Mouse (Mus musculus): ENCODE measurements around the gene Mef2d. TPM values are rescaled to one million over a fixed set of nuclear protein-coding genes. Genes with fewer than 3 reads are reported as not detected.

The Mef2d gene
- total RNA-seq, 2 experiments from 2014 or later = 173 to 184 TPM

- intact Hi-C loops (cut with DNase I) = loop anchor here (10.0 kb wide), 1 partner anchor 348 kb away; no protein-coding TSS in a partner anchor
- TF ChIP-seq CTCF (IDR thresholded peaks at IDR 0.05) = no peak
- Histone ChIP-seq H3K4me3 (peak overlapping the region; percentile 95), H3K27ac (peak overlapping the region; percentile 100)
- no peak for DNase-seq
Observed at GRCm38 (mm10) chr3:88146376-88147112, 4.4 kb downstream of the Mef2d start.

GRCm38 (mm10) chr3:88147444-88147843 lies 5.3 kb downstream of the Mef2d start:
- Histone ChIP-seq H3K27ac (peak overlapping the region; percentile 100), H3K4me3 (peak overlapping the region; percentile 95)
- DNase-seq = peak; percentile 62
- TF ChIP-seq CTCF (IDR thresholded peaks at IDR 0.05) = no peak
- intact Hi-C loops (cut with DNase I) = loop anchor here (10.0 kb wide), 1 partner anchor 347 kb away; no protein-coding TSS in a partner anchor

DNA sequence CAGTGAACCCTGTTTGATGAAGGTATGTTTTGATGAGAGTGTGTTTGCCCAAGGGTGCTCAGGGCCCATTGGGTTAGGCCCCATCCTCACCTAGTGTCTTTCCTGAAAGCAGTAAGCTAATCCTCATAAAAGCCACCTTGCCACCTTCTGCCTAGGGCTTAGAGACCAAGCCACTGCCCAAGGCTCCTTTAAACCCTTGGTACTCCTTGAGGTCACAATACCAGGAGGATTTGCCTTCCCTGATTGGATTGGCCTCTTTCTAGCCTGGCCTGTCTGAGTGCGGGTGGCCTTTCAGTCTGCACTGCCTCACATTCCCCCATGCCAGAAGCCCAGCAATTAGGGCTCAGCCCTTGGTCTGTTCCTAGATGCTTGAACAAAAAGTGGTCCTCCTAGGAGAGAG lies 5.7 kb downstream of the Mef2d start:
- intact Hi-C loops (cut with DNase I) = loop anchor here (10.0 kb wide), 1 partner anchor 347 kb away; no protein-coding TSS in a partner anchor
- TF ChIP-seq CTCF (IDR thresholded peaks at IDR 0.05) = no peak
- peak; percentile 22 for DNase-seq
- peak overlapping the region; percentile 100 for H3K27ac ChIP-seq
- peak overlapping the region; percentile 95 for H3K4me3 ChIP-seq

- peak overlapping the region; percentile 95 for H3K4me3 ChIP-seq
- H3K27ac ChIP-seq = peak overlapping the region; percentile 100
- no peak for DNase-seq
- no peak for TF ChIP-seq CTCF (IDR thresholded peaks at IDR 0.05)
- intact Hi-C loops (cut with DNase I) = loop anchor here (10.0 kb wide), 1 partner anchor 346 kb away; no protein-coding TSS in a partner anchor
Observed at GRCm38 (mm10) chr3:88148354-88148753, 6.2 kb downstream of the Mef2d start.

GRCm38 (mm10) chr3:88148776-88149509 lies 6.8 kb downstream of the Mef2d start:
- H3K27ac ChIP-seq = peak overlapping the region; percentile 100
- no peak for TF ChIP-seq CTCF (IDR thresholded peaks at IDR 0.05)
- DNase-seq = peak; percentile 83
- H3K4me3 ChIP-seq = peak overlapping the region; percentile 95
- intact Hi-C loops (cut with DNase I) = loop anchor here (10.0 kb wide), 1 partner anchor 346 kb away; no protein-coding TSS in a partner anchor

- TF ChIP-seq CTCF (IDR thresholded peaks at IDR 0.05) = no peak
- peak overlapping the region; percentile 95 for H3K4me3 ChIP-seq
- intact Hi-C loops (cut with DNase I) = loop anchor here (10.0 kb wide), 1 partner anchor 345 kb away; no protein-coding TSS in a partner anchor
- H3K27ac ChIP-seq = peak overlapping the region; percentile 100
- DNase-seq = no peak
Observed at GRCm38 (mm10) chr3:88149510-88149974, 7.4 kb downstream of the Mef2d start.

DNA sequence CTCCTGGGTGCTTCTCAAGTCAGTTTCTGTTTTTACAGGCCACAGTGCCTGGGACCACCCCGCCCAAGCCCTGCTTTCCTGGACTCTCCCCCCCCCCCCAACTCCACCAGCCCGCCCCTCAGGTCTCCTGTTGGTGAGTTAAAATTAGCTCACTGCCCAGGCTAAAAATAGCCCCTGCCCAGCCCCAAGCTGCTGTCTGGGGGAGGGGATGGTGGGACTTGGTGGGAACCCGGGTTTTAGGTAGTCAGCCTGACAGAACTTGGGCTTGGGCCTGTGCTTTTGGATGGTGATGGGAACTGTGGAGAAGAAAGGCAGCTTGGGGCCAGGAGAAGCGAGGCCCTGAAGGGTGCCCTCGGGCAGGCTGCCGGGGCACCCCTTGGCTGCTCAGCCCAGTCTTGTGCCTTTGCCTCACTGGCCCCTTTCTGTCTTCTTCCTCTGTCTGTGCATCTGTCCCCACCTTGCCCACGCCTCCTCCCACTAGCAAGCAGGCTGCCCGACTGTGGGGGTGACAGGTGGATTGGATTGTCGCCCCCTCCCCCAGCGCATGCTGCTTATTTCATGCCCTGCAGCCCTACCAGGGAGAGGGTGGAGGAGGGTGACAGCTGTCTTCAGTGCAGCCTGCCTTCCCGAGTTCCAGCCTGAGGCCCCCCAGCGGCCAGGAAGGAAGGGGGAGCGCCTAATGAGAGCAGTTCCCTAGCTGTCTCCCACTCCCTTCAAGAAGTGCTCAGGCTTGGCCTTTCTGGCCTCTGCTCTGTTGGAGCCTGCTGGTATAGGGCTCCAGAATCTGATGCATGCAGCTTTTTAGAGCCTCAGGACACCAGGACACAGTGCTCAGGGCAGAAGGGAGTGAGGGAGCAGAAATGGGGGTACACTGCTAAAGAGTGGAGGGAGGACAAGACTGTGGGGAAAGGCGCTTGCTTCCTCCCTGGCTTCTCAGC lies 8.2 kb downstream of the Mef2d start:
- Histone ChIP-seq H3K4me3 (peak overlapping the region; percentile 95), H3K27ac (peak overlapping the region; percentile 100)
- peak; percentile 52 for TF ChIP-seq CTCF (IDR thresholded peaks at IDR 0.05)
- intact Hi-C loops (cut with DNase I) = no loop called here
- DNase-seq = peak; percentile 83

DNA sequence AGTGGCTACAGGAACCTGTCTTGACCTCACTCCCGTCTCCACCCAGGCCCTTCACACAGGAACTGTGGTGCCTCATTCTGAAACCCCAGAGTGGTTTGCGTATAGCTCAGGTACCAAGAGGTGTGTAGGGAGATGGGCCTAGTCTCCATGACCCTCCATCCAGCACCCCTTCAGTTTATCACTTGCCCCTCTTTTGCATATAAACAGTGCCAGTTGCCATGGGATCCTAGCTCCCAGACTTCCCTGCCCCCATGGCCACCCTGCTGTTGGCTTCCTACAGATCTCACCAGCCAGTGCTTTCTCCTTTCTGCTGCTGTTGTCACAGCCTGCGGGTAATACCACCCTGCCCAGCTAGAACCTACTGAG lies 8.8 kb downstream of the Mef2d start:
- H3K4me3 ChIP-seq = peak overlapping the region; percentile 95
- no peak for DNase-seq
- intact Hi-C loops (cut with DNase I) = no loop called here
- no peak for TF ChIP-seq CTCF (IDR thresholded peaks at IDR 0.05)
- peak overlapping the region; percentile 100 for H3K27ac ChIP-seq

GRCm38 (mm10) chr3:88152056-88152455 lies 9.9 kb downstream of the Mef2d start:
- TF ChIP-seq CTCF (IDR thresholded peaks at IDR 0.05) = no peak
- intact Hi-C loops (cut with DNase I) = no loop called here
- DNase-seq = no peak
- Histone ChIP-seq H3K4me3 (peak overlapping the region; percentile 95), H3K27ac (peak overlapping the region; percentile 100)

DNA sequence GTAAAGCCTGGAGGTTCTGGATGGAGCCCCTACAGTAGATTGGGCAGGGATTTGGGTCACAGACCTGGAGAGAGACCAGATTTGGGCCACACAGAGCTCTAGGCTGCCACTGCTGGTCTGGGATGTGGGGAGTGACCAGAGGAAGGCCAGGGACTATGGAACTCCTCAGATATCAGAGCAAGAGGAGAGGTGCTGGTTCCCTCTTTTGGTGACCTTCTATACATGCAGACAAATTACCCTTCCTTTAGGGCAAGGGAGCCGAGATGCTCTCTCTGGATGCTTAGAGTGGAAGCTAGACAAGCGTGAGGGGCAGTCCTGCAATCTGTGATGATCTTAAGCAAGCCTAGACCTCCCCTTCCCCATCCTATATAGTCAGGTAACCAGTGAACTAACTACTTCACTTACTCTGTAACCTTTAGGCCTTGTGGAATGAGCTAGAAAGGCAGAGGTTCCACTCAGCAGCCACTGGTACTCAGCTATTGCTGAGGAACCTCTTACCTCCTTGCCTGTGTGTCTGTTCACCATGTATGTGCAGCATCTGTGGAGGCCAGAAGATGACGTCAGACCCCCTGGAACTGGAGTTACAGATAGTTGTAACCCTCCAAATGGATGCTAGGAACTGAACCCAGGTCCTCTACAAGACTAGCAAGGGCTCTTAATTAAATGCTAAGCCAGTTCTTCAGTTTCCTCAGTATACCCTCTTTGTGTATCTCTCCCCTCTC lies 11.3 kb downstream of the Mef2d start:
- DNase-seq = no peak
- peak overlapping the region; percentile 100 for H3K27ac ChIP-seq

GRCm38 (mm10) chr3:88154236-88154635 lies 12.1 kb downstream of the Mef2d start:
- TF ChIP-seq CTCF (IDR thresholded peaks at IDR 0.05) = no peak
- intact Hi-C loops (cut with DNase I) = no loop called here
- Histone ChIP-seq H3K4me3 (no peak overlapping the region), H3K27ac (0 out of 2 replicates have a peak overlapping the region, but pooled peaks have one; percentile 38)
- DNase-seq = no peak

More for the DNA sequence above, 11.3 kb downstream of the Mef2d start:
- peak; percentile 16; the same call in 1 of the 2 replicates for TF ChIP-seq CTCF (IDR thresholded peaks at IDR 0.05)
- H3K4me3 ChIP-seq = 0 out of 2 replicates have a peak overlapping the region, but pooled peaks have one; percentile 2
- intact Hi-C loops (cut with DNase I) = no loop called here
